Mouse (Mus musculus) MEL (cell line): ENCODE results near the gene Creb3. TPM values are rescaled to one million over a fixed set of nuclear protein-coding genes. Genes with fewer than 3 reads are reported as not detected.

Experiments
- DNase-seq: peaks from one replicate; pipeline ENCODE4 v3.0.0; 2011; ENCODE audit warnings: low read depth, low spot score
- H3K27ac ChIP-seq: 2 replicates; pipeline ENCODE4 v1.5.1; 2012; ENCODE audit warnings: low read depth, mild to moderate bottlenecking, control low read depth, low read length, moderate library complexity; ENCODE audit not compliant: control insufficient read depth
- H3K27me3 ChIP-seq, 2 experiments: fragments of 150-350 bp in 1 of 2; sonication (generic) in 1 of 2; 2 replicates each; pipeline ENCODE4 v1.6.1; 2012; ENCODE audit warnings: low read length in 2 of 2, mild to moderate bottlenecking in 2 of 2, improper control_type of control experiment in 1 of 2, moderate library complexity in 1 of 2; ENCODE audit not compliant: insufficient read depth in 2 of 2, control insufficient read depth in 1 of 2
- H3K36me3 ChIP-seq, 2 experiments: 2 replicates each; pipeline ENCODE4 v1.6.1; 2012 to 2014; ENCODE audit warnings: low read length in 2 of 2, improper control_type of control experiment in 1 of 2, inconsistent platforms in 1 of 2, mild to moderate bottlenecking in 1 of 2; ENCODE audit not compliant: insufficient read depth in 2 of 2, control insufficient read depth in 1 of 2
- H3K4me1 ChIP-seq, 2 experiments: fragments of 150-350 bp in 1 of 2; sonication (generic) in 1 of 2; 2 replicates each; pipeline ENCODE4 v1.6.1; 2012; ENCODE audit warnings: low read length in 2 of 2, improper control_type of control experiment in 1 of 2, mild to moderate bottlenecking in 1 of 2; ENCODE audit not compliant: insufficient read depth in 2 of 2, control insufficient read depth in 1 of 2
- H3K4me3 ChIP-seq, 2 experiments: fragments of 150-350 bp in 1 of 2; sonication (generic) in 1 of 2; 2 replicates each; pipeline ENCODE4 v1.5.1; 2012; ENCODE audit warnings: low read depth in 2 of 2, low read length in 2 of 2, mild to moderate bottlenecking in 2 of 2, moderate library complexity in 2 of 2, control low read depth in 1 of 2, improper control_type of control experiment in 1 of 2; ENCODE audit not compliant: control insufficient read depth in 1 of 2, insufficient read depth in 1 of 2
- H3K79me2 ChIP-seq: 2 replicates; pipeline ENCODE4 v1.6.1; 2012; ENCODE audit warnings: mild to moderate bottlenecking, low read length, moderate library complexity; ENCODE audit not compliant: control insufficient read depth, poor library complexity, insufficient read depth
- H3K9ac ChIP-seq: 2 replicates; pipeline ENCODE4 v1.6.1; 2012; ENCODE audit warnings: low read depth, mild to moderate bottlenecking, control low read depth, low read length, moderate library complexity; ENCODE audit not compliant: control insufficient read depth, poor library complexity, severe bottlenecking
- H3K9me3 ChIP-seq: fragments of 150-350 bp; sonication (generic); replicated peaks from 2 replicates; pipeline ENCODE4 v1.6.1; 2012; ENCODE audit warnings: mild to moderate bottlenecking, low read length, improper control_type of control experiment, moderate library complexity; ENCODE audit not compliant: insufficient read depth
- BHLHE40 ChIP-seq: IDR thresholded peaks from 2 replicates; pipeline ENCODE4 v1.6.1; 2012; ENCODE audit warnings: low read depth, mild to moderate bottlenecking, inconsistent platforms, low read length, improper control_type of control experiment, borderline replicate concordance
- CHD1 ChIP-seq: IDR thresholded peaks from 2 replicates; pipeline ENCODE4 v1.6.1; 2012; ENCODE audit warnings: low read depth, mild to moderate bottlenecking, inconsistent platforms, low read length, improper control_type of control experiment
- CHD2 ChIP-seq: IDR thresholded peaks from 2 replicates; pipeline ENCODE4 v1.6.1; 2011; ENCODE audit warnings: low read length, improper control_type of control experiment
- CTCF ChIP-seq, 3 experiments: IDR thresholded peaks in 2 of 3; conservative IDR thresholded peaks in 1 of 3; 2 replicates each; pipeline ENCODE4 v1.5.1; 2011 to 2012; ENCODE audit warnings: low read length in 3 of 3, low read depth in 2 of 3, mild to moderate bottlenecking in 2 of 3, improper control_type of control experiment in 1 of 3, inconsistent platforms in 1 of 3, mixed read lengths in 1 of 3, moderate library complexity in 1 of 3; ENCODE audit not compliant: control insufficient read depth in 1 of 3, insufficient read depth in 1 of 3, poor library complexity in 1 of 3, severe bottlenecking in 1 of 3
- E2F4 ChIP-seq: IDR thresholded peaks from 2 replicates; pipeline ENCODE4 v1.6.1; 2011; ENCODE audit warnings: low read depth, low read length, improper control_type of control experiment, borderline replicate concordance
- ELF1 ChIP-seq: IDR thresholded peaks from 2 replicates; pipeline ENCODE4 v1.6.1; 2014; ENCODE audit warnings: low read depth, mild to moderate bottlenecking, inconsistent platforms, low read length, improper control_type of control experiment, moderate library complexity
- EP300 ChIP-seq, 2 experiments: IDR thresholded peaks; 2 replicates each; pipeline ENCODE4 v1.6.1; 2011; ENCODE audit warnings: improper control_type of control experiment in 2 of 2, low read length in 2 of 2, low read depth in 1 of 2, mild to moderate bottlenecking in 1 of 2
- ETS1 ChIP-seq: IDR thresholded peaks from 2 replicates; pipeline ENCODE4 v1.6.1; 2012; ENCODE audit warnings: low read depth, mild to moderate bottlenecking, inconsistent platforms, low read length, improper control_type of control experiment, moderate library complexity
- GABPA ChIP-seq: IDR thresholded peaks from 2 replicates; pipeline ENCODE4 v1.6.1; 2012; ENCODE audit warnings: low read depth, mild to moderate bottlenecking, inconsistent platforms, low read length, improper control_type of control experiment, moderate library complexity
- GATA1 ChIP-seq: IDR thresholded peaks from 2 replicates; pipeline ENCODE4 v1.6.1; 2011; ENCODE audit warnings: low read depth, low read length, improper control_type of control experiment
- HCFC1 ChIP-seq: IDR thresholded peaks from 2 replicates; pipeline ENCODE4 v1.6.1; 2012; ENCODE audit warnings: low read depth, mild to moderate bottlenecking, inconsistent platforms, low read length, improper control_type of control experiment, moderate library complexity
- JUND ChIP-seq: IDR thresholded peaks from 2 replicates; pipeline ENCODE4 v1.6.1; 2011; ENCODE audit warnings: low read depth, mild to moderate bottlenecking, improper control_type of control experiment, low read length
- KAT2A ChIP-seq: conservative IDR thresholded peaks from 2 replicates; pipeline ENCODE4 v1.6.1; 2012; ENCODE audit warnings: low read depth, low read length, improper control_type of control experiment, inconsistent platforms
- MAFK ChIP-seq: IDR thresholded peaks from 2 replicates; pipeline ENCODE4 v1.6.1; 2011; ENCODE audit warnings: low read depth, mild to moderate bottlenecking, low read length, improper control_type of control experiment, borderline replicate concordance
- MAX ChIP-seq: IDR thresholded peaks from 2 replicates; pipeline ENCODE4 v1.6.1; 2011; ENCODE audit warnings: low read length, improper control_type of control experiment
- MAZ ChIP-seq: IDR thresholded peaks from 2 replicates; pipeline ENCODE4 v1.6.1; 2012; ENCODE audit warnings: low read depth, mild to moderate bottlenecking, inconsistent platforms, low read length, improper control_type of control experiment
- MEF2A ChIP-seq: IDR thresholded peaks from 2 replicates; pipeline ENCODE4 v1.6.1; 2014; ENCODE audit warnings: low read depth, mild to moderate bottlenecking, inconsistent platforms, low read length, improper control_type of control experiment; ENCODE audit not compliant: poor library complexity, insufficient replicate concordance, severe bottlenecking; ENCODE audit errors: extremely low read depth
- MXI1 ChIP-seq: IDR thresholded peaks from 2 replicates; pipeline ENCODE4 v1.6.1; 2011; ENCODE audit warnings: mild to moderate bottlenecking, low read depth, low read length, improper control_type of control experiment
- MYB ChIP-seq: IDR thresholded peaks from 2 replicates; pipeline ENCODE4 v1.6.1; 2011; ENCODE audit warnings: mild to moderate bottlenecking, low read depth, low read length, improper control_type of control experiment
- MYC ChIP-seq: IDR thresholded peaks from 2 replicates; pipeline ENCODE4 v1.6.1; 2011; ENCODE audit warnings: low read depth, mild to moderate bottlenecking, low read length, improper control_type of control experiment, moderate library complexity
- NELFE ChIP-seq: IDR thresholded peaks from 2 replicates; pipeline ENCODE4 v1.6.1; 2011; ENCODE audit warnings: low read depth, low read length, improper control_type of control experiment
- NRF1 ChIP-seq: IDR thresholded peaks from 2 replicates; pipeline ENCODE4 v1.6.1; 2014; ENCODE audit warnings: low read depth, mild to moderate bottlenecking, inconsistent platforms, low read length, improper control_type of control experiment, moderate library complexity; ENCODE audit not compliant: poor library complexity, insufficient read depth, severe bottlenecking
- POLR2AphosphoS5 ChIP-seq: IDR thresholded peaks from 2 replicates; pipeline ENCODE4 v1.6.1; 2012; ENCODE audit warnings: low read depth, borderline replicate concordance, mild to moderate bottlenecking, inconsistent platforms, low read length, moderate library complexity, mixed read lengths
- RAD21 ChIP-seq: IDR thresholded peaks from 2 replicates; pipeline ENCODE4 v1.6.1; 2011; ENCODE audit warnings: mild to moderate bottlenecking, low read depth, low read length, improper control_type of control experiment
- RCOR1 ChIP-seq: IDR thresholded peaks from 2 replicates; pipeline ENCODE4 v1.6.1; 2012; ENCODE audit warnings: low read depth, mild to moderate bottlenecking, inconsistent platforms, low read length, improper control_type of control experiment
- SIN3A ChIP-seq: IDR thresholded peaks from 2 replicates; pipeline ENCODE4 v1.6.1; 2012; ENCODE audit warnings: low read length, improper control_type of control experiment, inconsistent platforms
- SMC3 ChIP-seq: IDR thresholded peaks from 2 replicates; pipeline ENCODE4 v1.6.1; 2011; ENCODE audit warnings: low read depth, low read length, improper control_type of control experiment
- TAL1 ChIP-seq: IDR thresholded peaks from 2 replicates; pipeline ENCODE4 v1.6.1; 2012; ENCODE audit warnings: mild to moderate bottlenecking, inconsistent platforms, low read length, moderate library complexity, mixed read lengths
- TCF12 ChIP-seq: IDR thresholded peaks from 2 replicates; pipeline ENCODE4 v1.6.1; 2014; ENCODE audit warnings: low read depth, mild to moderate bottlenecking, inconsistent platforms, low read length, improper control_type of control experiment, moderate library complexity
- UBTF ChIP-seq: IDR thresholded peaks from 2 replicates; pipeline ENCODE4 v1.6.1; 2012; ENCODE audit warnings: low read depth, mild to moderate bottlenecking, inconsistent platforms, low read length, improper control_type of control experiment, moderate library complexity, borderline replicate concordance; ENCODE audit not compliant: insufficient read depth
- USF1 ChIP-seq: IDR thresholded peaks from 2 replicates; pipeline ENCODE4 v1.6.1; 2014; ENCODE audit warnings: low read depth, mild to moderate bottlenecking, inconsistent platforms, low read length, improper control_type of control experiment, moderate library complexity
- USF2 ChIP-seq, 2 experiments: IDR thresholded peaks; 2 replicates each; pipeline ENCODE4 v1.6.1; 2011 to 2012; ENCODE audit warnings: improper control_type of control experiment in 2 of 2, low read length in 2 of 2, borderline replicate concordance in 1 of 2, inconsistent platforms in 1 of 2, low read depth in 1 of 2, mild to moderate bottlenecking in 1 of 2; ENCODE audit not compliant: insufficient read depth in 1 of 2
- ZC3H11A ChIP-seq: IDR thresholded peaks from 2 replicates; pipeline ENCODE4 v1.6.1; 2012; ENCODE audit warnings: low read depth, mild to moderate bottlenecking, inconsistent platforms, low read length, improper control_type of control experiment
- ZKSCAN1 ChIP-seq: IDR thresholded peaks from 2 replicates; pipeline ENCODE4 v1.6.1; 2012; ENCODE audit warnings: low read depth, mild to moderate bottlenecking, inconsistent platforms, low read length, improper control_type of control experiment, moderate library complexity
- ZMIZ1 ChIP-seq: IDR thresholded peaks from 2 replicates; pipeline ENCODE4 v1.6.1; 2012; ENCODE audit warnings: low read depth, mild to moderate bottlenecking, inconsistent platforms, low read length, improper control_type of control experiment, moderate library complexity
- polyA plus RNA-seq, 2 experiments: library from polyadenylated mRNA; stranded (reverse) in 1 of 2; unstranded in 1 of 2; fragments of >175 nt in 1 of 2; fragments of >200 nt in 1 of 2; gene quantifications; 2 replicates each; pipeline versions ENCODE4 v1.2.1 to v1.2.4; 2012; ENCODE audit warnings: low replicate concordance in 2 of 2, low read depth in 1 of 2; ENCODE audit not compliant: insufficient read length in 2 of 2, insufficient read depth in 1 of 2, missing spikeins in 1 of 2
- total RNA-seq: library from RNA; depleted of rRNA; stranded (reverse); fragments of 300-350 nt; gene quantifications from 2 replicates; pipeline ENCODE4 v1.2.3, GENCODE M21; 2012

Creb3 gene
- total and polyA plus RNA-seq, 3 experiments: 17.1 to 21.3 TPM; not detected in 1

DNA sequence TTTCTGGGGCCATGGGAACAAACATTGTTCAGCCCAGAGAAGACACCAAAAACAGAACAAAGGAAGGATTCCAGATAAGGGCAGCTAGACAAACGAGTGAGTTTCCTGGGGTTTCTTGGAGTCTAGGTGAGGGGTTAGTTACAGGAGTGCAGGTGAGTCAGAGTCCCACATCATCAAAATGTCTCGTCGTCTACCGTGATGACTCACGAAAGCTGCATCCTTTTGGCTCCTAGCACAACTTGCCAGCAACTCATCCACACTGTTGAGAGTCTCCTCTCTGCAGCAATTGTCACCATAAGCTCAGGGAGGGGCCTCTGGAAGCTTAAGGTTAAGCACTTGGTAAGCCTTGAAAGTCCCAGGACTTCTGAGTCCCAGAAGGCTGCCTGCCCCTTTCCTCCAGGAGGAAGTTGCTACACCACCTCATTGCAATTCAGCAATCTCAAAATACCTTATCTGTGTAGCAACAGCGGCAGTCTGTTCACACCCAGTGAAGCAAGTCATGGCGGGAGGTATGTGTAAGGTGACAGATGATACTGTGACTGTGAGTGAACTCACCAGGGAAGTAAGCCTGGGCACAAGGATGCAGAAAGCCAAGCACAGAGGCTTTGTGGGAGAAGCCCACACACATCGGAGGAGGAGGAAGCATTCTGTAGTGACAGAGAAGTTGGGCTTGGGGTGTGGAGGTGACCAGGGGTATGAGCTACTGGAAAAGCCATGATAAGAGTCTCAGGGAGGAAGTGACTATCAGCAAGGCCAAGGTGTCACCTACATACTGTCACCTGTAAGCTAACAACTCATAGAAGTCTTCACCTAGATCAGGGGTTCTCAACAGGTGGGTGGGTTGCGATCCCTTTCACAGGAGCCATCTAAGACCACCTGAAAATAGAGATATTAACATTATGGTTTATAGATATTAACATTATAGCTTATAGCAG, 42.9 kb downstream of the Creb3 start:
- Histone ChIP-seq H3K79me2 (no peaks in the 10 kb centered on the region), H3K36me3 (peaks cover 0 to 34% of the 10 kb centered on the region in 2 experiments; a peak in 2 of 4 replicates), H3K4me3 (peak overlapping the region; percentile 18 to 22), H3K4me1 (peaks cover 22 to 27% of the 10 kb centered on the region in 2 experiments), H3K27me3 (no peaks in the 10 kb centered on the region), H3K9me3 (no peaks in the 10 kb centered on the region), H3K27ac (peak overlapping the region; percentile 75), H3K9ac (peak overlapping the region; percentile 25)
- peak; percentile 90 for DNase-seq
- TF ChIP-seq CHD1: no peak
- TF ChIP-seq E2F4: no peak
- TF ChIP-seq SIN3A: peak; percentile 81
- no peak for TF ChIP-seq ZKSCAN1
- no peak for TF ChIP-seq POLR2AphosphoS5
- TF ChIP-seq MYC: no peak
- TF ChIP-seq USF1: no peak
- no peak for TF ChIP-seq ZC3H11A
- TF ChIP-seq JUND: no peak
- peak; percentile 57; the same call in 1 of the 2 replicates for TF ChIP-seq MEF2A
- TF ChIP-seq NRF1: no peak
- TF ChIP-seq MAFK: no peak
- no peak for TF ChIP-seq ELF1
- TF ChIP-seq TAL1: peak; percentile 97
- TF ChIP-seq GABPA: no peak
- peak; percentile 93 for TF ChIP-seq GATA1
- peak; percentile 86 to 93 for TF ChIP-seq EP300 (IDR thresholded peaks at IDR 0.05; ENCODE audit: low read depth in 1 of 2, low read length in 2 of 2)
- TF ChIP-seq MXI1: no peak
- no peak for TF ChIP-seq RAD21
- peak; percentile 77; the same call in 1 of the 2 replicates for TF ChIP-seq RCOR1
- no peak for TF ChIP-seq SMC3
- TF ChIP-seq ZMIZ1: no peak
- TF ChIP-seq BHLHE40: no peak
- no peak for TF ChIP-seq CTCF (IDR thresholded peaks at IDR 0.05 in 2 of 3, conservative IDR thresholded peaks at IDR 0.05 in 1 of 3; ENCODE audit: control insufficient read depth in 1 of 3, insufficient read depth in 1 of 3, low read depth in 2 of 3, low read length in 3 of 3, poor library complexity in 1 of 3, severe bottlenecking in 1 of 3)
- no peak for TF ChIP-seq KAT2A
- TF ChIP-seq ETS1: peak; percentile 93
- TF ChIP-seq TCF12: peak; percentile 90
- 0 out of 2 replicates have a peak, but pooled peaks have one; percentile 34 for TF ChIP-seq HCFC1
- no peak for TF ChIP-seq NELFE
- TF ChIP-seq USF2 (IDR thresholded peaks at IDR 0.05; ENCODE audit: borderline replicate concordance in 1 of 2, insufficient read depth in 1 of 2, low read depth in 1 of 2, low read length in 2 of 2): no peak
- TF ChIP-seq UBTF: no peak
- TF ChIP-seq CHD2: no peak
- no peak for TF ChIP-seq MAZ
- TF ChIP-seq MAX: no peak
- no peak for TF ChIP-seq MYB
